Mouse (Mus musculus): ENCODE measurements around the gene Elk3.

- TF ChIP-seq POLR2A (IDR thresholded peaks at IDR 0.05; ENCODE audit: control insufficient read depth, extremely low read depth, insufficient read depth, low read length, poor library complexity): no peak
- no peak for TF ChIP-seq CTCF (IDR thresholded peaks at IDR 0.05; ENCODE audit: borderline replicate concordance, control insufficient read depth, extremely low read depth, insufficient read depth, low read length, poor library complexity)
Observed at GRCm38 (mm10) chr10:93213339-93213738, 97.6 kb downstream of the Elk3 start.
